Mouse (Mus musculus) cerebellum, adult 11-12 months (tissue): Measurements from ENCODE around the gene Olfr348.

Experiments
- DNase-seq: peaks from one replicate; pipeline ENCODE4 v3.0.0; 2022

Olfr348 gene

GRCm38 (mm10) chr2:36783976-36784375 is at the start of gene Olfr348:
Gene Olfr348 (plus strand): TSS chr2:36784276.
- no peak for DNase-seq

- no peak for DNase-seq
Measured at GRCm38 (mm10) chr2:36736226-36736625, 47.9 kb upstream of the Olfr348 start.

- no peak for DNase-seq
Measured at GRCm38 (mm10) chr2:36790238-36790637, 6.2 kb downstream of the Olfr348 start, which contains the start of gene Olfr50. Gene Olfr50 (plus strand): TSS chr2:36790538.

GRCm38 (mm10) chr2:36816932-36817331 is 32.9 kb downstream of the Olfr348 start, which contains the start of gene Olfr3:
Gene Olfr3 (minus strand): TSS chr2:36817032.
- DNase-seq: no peak
